Mouse (Mus musculus): Measurements from ENCODE around the gene Mmp14.

Mmp14 gene

GRCm38 (mm10) chr14:54431334-54432077 lies at the start of gene Mmp14:
Gene Mmp14 (plus strand): TSS chr14:54431612.
- peak; percentile 52 for DNase-seq

- DNase-seq, result no peak
These were observed 49.6 kb upstream of the Mmp14 start for GRCm38 (mm10) chr14:54381816-54382215.

GRCm38 (mm10) chr14:54382641-54383040 lies 48.8 kb upstream of the Mmp14 start:
- no peak for DNase-seq

- DNase-seq, result no peak
These were observed 48.0 kb upstream of the Mmp14 start for GRCm38 (mm10) chr14:54383355-54383771.

- no peak for DNase-seq
These were observed 47.0 kb upstream of the Mmp14 start for GRCm38 (mm10) chr14:54384396-54384795.

- DNase-seq, result no peak
These were observed 45.3 kb upstream of the Mmp14 start for GRCm38 (mm10) chr14:54385968-54386618.

- DNase-seq, result no peak
These were observed 43.9 kb upstream of the Mmp14 start for GRCm38 (mm10) chr14:54387546-54387945.

- DNase-seq, result no peak
These were observed 40.6 kb upstream of the Mmp14 start for GRCm38 (mm10) chr14:54390843-54391242.

- no peak for DNase-seq
These were observed 37.6 kb upstream of the Mmp14 start for GRCm38 (mm10) chr14:54393794-54394193.

GRCm38 (mm10) chr14:54394309-54394708 lies 37.1 kb upstream of the Mmp14 start:
- no peak for DNase-seq

- DNase-seq, result no peak
These were observed 34.7 kb upstream of the Mmp14 start for GRCm38 (mm10) chr14:54396685-54397084.

GRCm38 (mm10) chr14:54397872-54398527 lies 33.4 kb upstream of the Mmp14 start:
- DNase-seq, result no peak

- no peak for DNase-seq
These were observed 32.9 kb upstream of the Mmp14 start for GRCm38 (mm10) chr14:54398528-54398916.

GRCm38 (mm10) chr14:54398921-54399382 lies 32.5 kb upstream of the Mmp14 start:
- DNase-seq, result no peak

GRCm38 (mm10) chr14:54401723-54402122 lies 29.7 kb upstream of the Mmp14 start:
- DNase-seq, result no peak

GRCm38 (mm10) chr14:54408336-54409056 lies 22.9 kb upstream of the Mmp14 start:
- DNase-seq, result no peak

GRCm38 (mm10) chr14:54409057-54409645 lies 22.3 kb upstream of the Mmp14 start:
- DNase-seq, result no peak

- DNase-seq, result no peak
These were observed 21.2 kb upstream of the Mmp14 start for GRCm38 (mm10) chr14:54409980-54410810.

GRCm38 (mm10) chr14:54412000-54412576 lies 19.3 kb upstream of the Mmp14 start:
- DNase-seq, result no peak

- peak; percentile 29 for DNase-seq
These were observed 18.7 kb upstream of the Mmp14 start for GRCm38 (mm10) chr14:54412629-54413170.
